Comparison of ENCODE assay signal across 9 mouse cellular contexts in the genomic region with DNA sequence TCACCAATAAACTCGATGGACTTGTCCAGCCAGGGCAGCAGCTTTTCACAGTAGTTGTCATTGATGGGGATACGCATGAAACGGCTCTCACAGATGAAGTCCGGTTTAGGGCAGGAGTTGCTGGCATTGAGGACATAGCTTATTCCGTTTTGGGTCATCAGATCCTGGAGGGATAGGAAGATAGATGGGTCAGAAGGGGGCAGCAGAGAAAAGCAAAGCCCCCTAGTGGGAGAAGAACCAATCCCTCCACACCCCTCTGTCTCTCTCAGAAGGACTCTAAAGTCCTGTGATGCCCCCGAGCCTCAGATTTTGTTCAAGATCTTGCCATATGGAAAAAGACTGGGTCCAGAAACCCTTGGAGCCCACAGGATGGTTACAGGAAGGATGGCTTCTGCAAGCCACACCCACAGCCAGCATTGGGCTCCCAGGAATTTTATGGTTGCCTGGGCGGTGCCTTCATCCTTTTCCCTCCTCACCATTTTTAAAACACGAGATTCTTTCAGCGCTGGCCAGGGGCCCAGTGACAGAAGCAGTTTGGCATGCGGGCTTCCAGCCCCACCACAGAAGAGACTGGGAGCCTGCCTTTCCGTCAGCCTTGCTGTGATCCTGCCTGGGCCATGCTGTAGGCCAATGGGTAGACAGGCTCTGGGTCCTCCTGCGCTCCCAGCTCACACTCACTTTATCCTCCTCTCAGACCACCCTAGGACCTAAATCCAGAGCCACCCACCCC. TPM values are rescaled to one million over a fixed set of nuclear protein-coding genes. Genes with fewer than 3 reads are reported as not detected.
DNase-seq lines count a peak whose midpoint lies in the region; ATAC-seq and TF ChIP-seq lines count a peak whose summit lies in the region.
"Had no signal": no experiment of that assay in that cellular context is flagged by ENCODE, and none has a peak within 500 bp of the region (broad histone marks: within the 10 kb centered on the region; RNA-seq: fewer than 3 reads in every experiment).

No protein-coding gene starts in this region.

- H3K27ac ChIP-seq in hindbrain, postnatal 0 days: peak overlapping the region; percentile 13; the same call in 1 of the 2 replicates
- H3K27ac ChIP-seq in hindbrain, embryonic 16.5 days (ENCODE audit: low read depth, low read length): no peak overlapping the region
- H3K27ac ChIP-seq in gastrocnemius, adult 2 months: peak overlapping the region; percentile 84
- peak overlapping the region; percentile 41; the same call in 1 of the 2 replicates for H3K27ac ChIP-seq in intestine, postnatal 0 days (ENCODE audit: low read depth, low read length)
- peak overlapping the region; percentile 13; the same call in 1 of the 2 replicates for H3K27ac ChIP-seq in small intestine, adult 2 months (ENCODE audit: insufficient read depth, low read depth, low read length)

- H3K9me3 ChIP-seq in hindbrain, postnatal 0 days (ENCODE audit: low read length): no peaks in the 10 kb centered on the region
- no peaks in the 10 kb centered on the region for H3K9me3 ChIP-seq in hindbrain, embryonic 16.5 days (ENCODE audit: control insufficient read depth, low read length)
- H3K9me3 ChIP-seq in intestine, postnatal 0 days (ENCODE audit: control insufficient read depth): no peaks in the 10 kb centered on the region
- H3K9me3 ChIP-seq: megakaryocyte, embryonic 14.5 days had no signal

- 0 out of 2 replicates have a peak overlapping the region, but pooled peaks have one; percentile 13 for H3K9ac ChIP-seq in hindbrain, postnatal 0 days (replicated peaks; ENCODE audit: low read length)
- H3K9ac ChIP-seq in hindbrain, embryonic 16.5 days (ENCODE audit: low read depth, low read length): no peak overlapping the region
- no peak overlapping the region for H3K9ac ChIP-seq in intestine, postnatal 0 days (ENCODE audit: low read depth, low read length)

- DNase-seq in hindbrain, postnatal 0 days (ENCODE audit: low spot score): no peak
- peak; percentile 45 for DNase-seq in adrenal gland, postnatal 10 days
- peak; percentile 79 for DNase-seq in gastrocnemius, adult 2 months
- no peak for DNase-seq in spleen, postnatal 14 days (ENCODE audit: low spot score in 2 of 2)

- 34% methylated on average over 12 of the region's 12 CpGs for WGBS in hindbrain, postnatal 0 days
- 27% methylated on average over 12 of the region's 12 CpGs for WGBS in hindbrain, embryonic 16.5 days
- WGBS in intestine, postnatal 0 days: 40% methylated on average over 12 of the region's 12 CpGs
- WGBS in small intestine, adult 2 months: 46% methylated on average over 12 of the region's 12 CpGs

- no peak for TF ChIP-seq POLR2A in small intestine, adult 2 months (IDR thresholded peaks at IDR 0.05; ENCODE audit: low read depth, low read length)

- no peak for ATAC-seq in hindbrain, postnatal 0 days
- ATAC-seq in hindbrain, embryonic 16.5 days: no peak
- ATAC-seq in intestine, postnatal 0 days: no peak
- ATAC-seq in erythroblast, adult 5-6 weeks (replicated peaks; ENCODE audit: low FRiP score, poor library complexity, severe bottlenecking): no peak

- H3K4me2 ChIP-seq in hindbrain, postnatal 0 days (ENCODE audit: low read depth, low read length): no peak overlapping the region
- H3K4me2 ChIP-seq in hindbrain, embryonic 16.5 days (ENCODE audit: low read length): no peak overlapping the region
- H3K4me2 ChIP-seq in intestine, postnatal 0 days (replicated peaks; ENCODE audit: low read depth): no peak overlapping the region

- no peaks in the 10 kb centered on the region for H3K27me3 ChIP-seq in hindbrain, postnatal 0 days (ENCODE audit: insufficient read depth, low read length)
- H3K27me3 ChIP-seq in hindbrain, embryonic 16.5 days (replicated peaks; ENCODE audit: control insufficient read depth, insufficient read depth, low read length): no peaks in the 10 kb centered on the region
- peaks cover 5% of the 10 kb centered on the region; the same call in 1 of the 2 replicates for H3K27me3 ChIP-seq in intestine, postnatal 0 days (replicated peaks; ENCODE audit: control insufficient read depth, insufficient read depth, low read length)
- no peaks in the 10 kb centered on the region for H3K27me3 ChIP-seq in small intestine, adult 2 months (ENCODE audit: control insufficient read depth, insufficient read depth, low read length)

- H3K4me1 ChIP-seq in hindbrain, postnatal 0 days (ENCODE audit: insufficient read depth, low read length): peaks cover 9% of the 10 kb centered on the region
- peaks cover 22% of the 10 kb centered on the region for H3K4me1 ChIP-seq in hindbrain, embryonic 16.5 days (ENCODE audit: control insufficient read depth, insufficient read depth, low read depth, low read length)
- H3K4me1 ChIP-seq in intestine, postnatal 0 days (replicated peaks; ENCODE audit: control insufficient read depth, insufficient read depth, low read length): no peaks in the 10 kb centered on the region
- peaks cover 13% of the 10 kb centered on the region for H3K4me1 ChIP-seq in small intestine, adult 2 months (ENCODE audit: control insufficient read depth, insufficient read depth, insufficient read length, low read length)

- intact Hi-C loops in gastrocnemius, adult 2 months (cut with DNase I): no loop called here

- TF ChIP-seq CTCF in hindbrain, postnatal 0 days (IDR thresholded peaks at IDR 0.05; ENCODE audit: low read depth): peak; percentile 45
- no peak for TF ChIP-seq CTCF in gastrocnemius, adult 2 months (IDR thresholded peaks at IDR 0.05)
- TF ChIP-seq CTCF in intestine, postnatal 0 days (IDR thresholded peaks at IDR 0.05; ENCODE audit: low read depth): peak; percentile 47
- TF ChIP-seq CTCF in small intestine, adult 2 months (IDR thresholded peaks at IDR 0.05; ENCODE audit: extremely low read depth, insufficient read length, insufficient replicate concordance, low read depth, low read length): peak; percentile 2; the same call in 1 of the 2 replicates

- no peak overlapping the region for H3K4me3 ChIP-seq in hindbrain, postnatal 0 days (ENCODE audit: low read length)
- H3K4me3 ChIP-seq in hindbrain, embryonic 16.5 days (ENCODE audit: low read length): no peak overlapping the region
- peak overlapping the region; percentile 28; the same call in 1 of the 2 replicates for H3K4me3 ChIP-seq in gastrocnemius, adult 2 months
- H3K4me3 ChIP-seq in intestine, postnatal 0 days (ENCODE audit: low read depth, low read length): no peak overlapping the region
- H3K4me3 ChIP-seq in small intestine, adult 2 months (ENCODE audit: low read depth, low read length): no peak overlapping the region
- H3K4me3 ChIP-seq: megakaryocyte, embryonic 14.5 days had no signal

- H3K36me3 ChIP-seq in hindbrain, postnatal 0 days (ENCODE audit: insufficient read depth, low read length): peaks cover 45% of the 10 kb centered on the region
- H3K36me3 ChIP-seq in hindbrain, embryonic 16.5 days (ENCODE audit: control insufficient read depth, insufficient read depth, low read length): peaks cover 47% of the 10 kb centered on the region
- peaks cover 33% of the 10 kb centered on the region; the same call in 1 of the 2 replicates for H3K36me3 ChIP-seq in intestine, postnatal 0 days (ENCODE audit: control insufficient read depth, insufficient read depth)
- peaks cover 38% of the 10 kb centered on the region for H3K36me3 ChIP-seq in small intestine, adult 2 months (ENCODE audit: control insufficient read depth, insufficient read depth, low read length)

RNA-seq across cellular contexts. Expression of a gene that starts 11.9 kb away (rescaled TPM):
- total RNA-seq in hindbrain, postnatal 0 days (2014; rRNA removed): 129 and 133 TPM in 2 replicates
- 86.2 and 94.6 TPM in 2 replicates for polyA plus RNA-seq in hindbrain, postnatal 0 days (2015; fragmentation: Nextera tagmentation; extraction: Ambion mirVana)
- polyA plus RNA-seq in hindbrain, embryonic 16.5 days (2015; fragmentation: Nextera tagmentation; extraction: Ambion mirVana): 109 and 117 TPM in 2 replicates
- 10 to 100 TPM in 1 of 2 experiments, 1 to 10 TPM in 1; 7.6 to 11.4 TPM for total RNA-seq in adrenal gland, postnatal 10 days (2021)
- total RNA-seq in gastrocnemius, adult 2 months (2021): 10 to 100 TPM; 20.5 to 44.4 TPM
- polyA plus RNA-seq in intestine, postnatal 0 days (2015; fragmentation: Nextera tagmentation; extraction: Ambion mirVana): 5.8 and 6.4 TPM in 2 replicates
- polyA plus RNA-seq in small intestine, adult 2 months (2012; rRNA removed): 8.9 and 13.4 TPM in 2 replicates
- 13.3 and 22.2 TPM in 2 replicates for total RNA-seq in erythroblast, adult 5-6 weeks (2015; ENCODE audit: low replicate concordance)
- total RNA-seq in erythroblast, adult 5-6 weeks (2017; ENCODE audit: low replicate concordance): 14.7 and 15.9 TPM in 2 replicates

RNA-seq across cellular contexts. Expression of a gene that starts 22.9 kb away (rescaled TPM):
- 41.1 and 45.5 TPM in 2 replicates for total RNA-seq in hindbrain, postnatal 0 days (2014; rRNA removed)
- 43.4 and 44.1 TPM in 2 replicates for polyA plus RNA-seq in hindbrain, postnatal 0 days (2015; fragmentation: Nextera tagmentation; extraction: Ambion mirVana)
- polyA plus RNA-seq in hindbrain, embryonic 16.5 days (2015; fragmentation: Nextera tagmentation; extraction: Ambion mirVana): 52.7 and 55.9 TPM in 2 replicates
- total RNA-seq in adrenal gland, postnatal 10 days (2021): 10 to 100 TPM; 46.8 to 47.4 TPM
- total RNA-seq in gastrocnemius, adult 2 months (2021): 10 to 100 TPM; 52.2 to 53.1 TPM
- 49.5 and 54.7 TPM in 2 replicates for polyA plus RNA-seq in intestine, postnatal 0 days (2015; fragmentation: Nextera tagmentation; extraction: Ambion mirVana)
- 26.1 and 31.8 TPM in 2 replicates for polyA plus RNA-seq in small intestine, adult 2 months (2012; rRNA removed)
- 67.1 and 69.6 TPM in 2 replicates for total RNA-seq in erythroblast, adult 5-6 weeks (2015; ENCODE audit: low replicate concordance)
- total RNA-seq in erythroblast, adult 5-6 weeks (2017; ENCODE audit: low replicate concordance): 75.1 and 76.9 TPM in 2 replicates

RNA-seq across cellular contexts. Expression of a gene that starts 36.8 kb away (rescaled TPM):
- not detected in 2 replicates for total RNA-seq in hindbrain, postnatal 0 days (2014; rRNA removed)
- not detected in 2 replicates for polyA plus RNA-seq in hindbrain, postnatal 0 days (2015; fragmentation: Nextera tagmentation; extraction: Ambion mirVana)
- 0.25 TPM in 2 replicates for polyA plus RNA-seq in hindbrain, embryonic 16.5 days (2015; fragmentation: Nextera tagmentation; extraction: Ambion mirVana)
- not detected for total RNA-seq in adrenal gland, postnatal 10 days (2021)
- total RNA-seq in gastrocnemius, adult 2 months (2021): not detected
- not detected in 2 replicates for polyA plus RNA-seq in intestine, postnatal 0 days (2015; fragmentation: Nextera tagmentation; extraction: Ambion mirVana)
- polyA plus RNA-seq in small intestine, adult 2 months (2012; rRNA removed): not detected in 2 replicates
- total RNA-seq in erythroblast, adult 5-6 weeks (2015; ENCODE audit: low replicate concordance): not detected in 2 replicates
- not detected in 2 replicates for total RNA-seq in erythroblast, adult 5-6 weeks (2017; ENCODE audit: low replicate concordance)

RNA-seq across cellular contexts. Expression of a gene that starts 52.1 kb away (rescaled TPM):
- not detected in 2 replicates for total RNA-seq in hindbrain, postnatal 0 days (2014; rRNA removed)
- not detected in 2 replicates for polyA plus RNA-seq in hindbrain, postnatal 0 days (2015; fragmentation: Nextera tagmentation; extraction: Ambion mirVana)
- 0.24 TPM in 2 replicates for polyA plus RNA-seq in hindbrain, embryonic 16.5 days (2015; fragmentation: Nextera tagmentation; extraction: Ambion mirVana)
- not detected for total RNA-seq in adrenal gland, postnatal 10 days (2021)
- not detected for total RNA-seq in gastrocnemius, adult 2 months (2021)
- not detected in 2 replicates for polyA plus RNA-seq in intestine, postnatal 0 days (2015; fragmentation: Nextera tagmentation; extraction: Ambion mirVana)
- polyA plus RNA-seq in small intestine, adult 2 months (2012; rRNA removed): not detected in 2 replicates
- total RNA-seq in erythroblast, adult 5-6 weeks (2015; ENCODE audit: low replicate concordance): not detected in 2 replicates
- total RNA-seq in erythroblast, adult 5-6 weeks (2017; ENCODE audit: low replicate concordance): not detected in 2 replicates

Comparison
In these comparisons a context has a peak if more than half of its experiments do, and no peak if none do; other contexts are left out.
1. DNase-seq: peak in adrenal gland, postnatal 10 days (single experiment) and gastrocnemius, adult 2 months (single experiment); none in hindbrain, postnatal 0 days (single experiment) and spleen, postnatal 14 days (0 of 2).